Comparison of ENCODE assay signal across 9 mouse cellular contexts in the genomic region with DNA sequence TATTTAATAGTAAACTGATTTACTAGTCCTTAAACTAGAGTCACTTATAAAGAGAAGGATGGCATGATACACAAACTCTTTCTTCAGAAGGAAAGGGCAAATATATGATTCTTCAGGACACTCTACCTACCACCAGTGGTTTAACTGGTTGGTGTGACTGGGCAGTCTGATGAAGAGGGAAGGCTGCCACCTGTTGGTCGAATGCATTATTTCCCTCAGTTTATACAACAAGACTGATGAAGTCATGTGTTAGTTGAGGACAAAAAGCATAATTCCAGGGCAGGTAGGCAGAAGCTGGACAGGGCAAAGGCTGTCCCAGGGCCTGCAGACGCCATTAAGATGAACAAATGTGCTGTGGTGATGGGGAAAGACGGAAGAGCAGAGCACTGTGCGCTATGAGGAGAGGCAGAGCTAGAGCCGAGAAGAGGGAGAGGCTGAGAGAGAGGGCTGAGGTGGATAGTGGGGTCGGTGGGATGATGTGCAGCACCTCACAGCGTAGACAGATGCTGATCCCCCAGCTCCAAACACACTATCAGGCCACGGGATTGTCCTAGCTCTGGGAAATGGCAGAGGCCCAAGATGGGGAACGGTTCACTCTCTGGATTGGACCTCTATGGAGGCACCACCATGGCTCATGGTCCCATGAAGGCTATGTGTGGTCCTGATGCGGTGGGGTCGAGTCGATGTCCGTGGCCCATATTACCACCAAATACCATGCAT. TPM values are rescaled to one million over a fixed set of nuclear protein-coding genes. Genes with fewer than 3 reads are reported as not detected.
DNase-seq lines count a peak whose midpoint lies in the region; ATAC-seq and TF ChIP-seq lines count a peak whose summit lies in the region.
"Had no signal": no experiment of that assay in that cellular context is flagged by ENCODE, and none has a peak within 500 bp of the region (broad histone marks: within the 10 kb centered on the region; RNA-seq: fewer than 3 reads in every experiment).

No protein-coding gene starts in this region.

- H3K9ac ChIP-seq in forebrain, embryonic 11.5 days (ENCODE audit: low read length), result no peak overlapping the region
- no peak overlapping the region for H3K9ac ChIP-seq in forebrain, embryonic 15.5 days (replicated peaks)
- H3K9ac ChIP-seq in kidney, postnatal 0 days (ENCODE audit: low read depth, low read length), result no peak overlapping the region
- H3K9ac ChIP-seq: stomach, embryonic 15.5 days had no signal

- ATAC-seq in forebrain, embryonic 11.5 days (replicated peaks; ENCODE audit: low FRiP score), result no peak
- ATAC-seq in forebrain, embryonic 15.5 days (replicated peaks), result no peak
- ATAC-seq in kidney, postnatal 0 days (replicated peaks; ENCODE audit: low FRiP score, low read depth), result no peak

- peaks cover 7% of the 10 kb centered on the region; the same call in 1 of the 2 replicates for H3K27me3 ChIP-seq in forebrain, embryonic 11.5 days (ENCODE audit: control insufficient read depth, insufficient read depth, low read length)
- H3K27me3 ChIP-seq in forebrain, embryonic 15.5 days, result 0 out of 2 replicates have a peak, but pooled peaks cover 13% of the 10 kb centered on the region
- H3K27me3 ChIP-seq in kidney, postnatal 0 days (ENCODE audit: insufficient read depth, low read length), result no peaks in the 10 kb centered on the region
- H3K27me3 ChIP-seq: stomach, embryonic 15.5 days had no signal

- H3K27ac ChIP-seq in forebrain, embryonic 11.5 days (ENCODE audit: low read depth, low read length), result no peak overlapping the region
- no peak overlapping the region for H3K27ac ChIP-seq in forebrain, embryonic 15.5 days (replicated peaks)
- no peak overlapping the region for H3K27ac ChIP-seq in kidney, postnatal 0 days
- H3K27ac ChIP-seq: stomach, embryonic 15.5 days had no signal

- H3K4me2 ChIP-seq in forebrain, embryonic 11.5 days (ENCODE audit: low read depth, low read length, severe bottlenecking), result no peak overlapping the region
- H3K4me2 ChIP-seq in forebrain, embryonic 15.5 days (replicated peaks), result no peak overlapping the region
- no peak overlapping the region for H3K4me2 ChIP-seq in kidney, postnatal 0 days (ENCODE audit: low read length)
- H3K4me2 ChIP-seq: stomach, embryonic 15.5 days had no signal

- H3K9me3 ChIP-seq in forebrain, embryonic 11.5 days (ENCODE audit: control insufficient read depth, low read length), result no peaks in the 10 kb centered on the region
- no peaks in the 10 kb centered on the region for H3K9me3 ChIP-seq in forebrain, embryonic 15.5 days
- H3K9me3 ChIP-seq in kidney, postnatal 0 days (replicated peaks; ENCODE audit: low read length), result no peaks in the 10 kb centered on the region
- H3K9me3 ChIP-seq: stomach, embryonic 15.5 days had no signal

- peak; percentile 88 for TF ChIP-seq CTCF in kidney, postnatal 0 days (IDR thresholded peaks at IDR 0.05; ENCODE audit: low read depth)

- WGBS in forebrain, embryonic 11.5 days, result 68% methylated on average over 13 of the region's 13 CpGs
- 59% methylated on average over 13 of the region's 13 CpGs for WGBS in forebrain, embryonic 15.5 days
- 65% methylated on average over 13 of the region's 13 CpGs for WGBS in kidney, postnatal 0 days

- peaks cover 3% of the 10 kb centered on the region; the same call in 1 of the 2 replicates for H3K4me1 ChIP-seq in forebrain, embryonic 11.5 days (replicated peaks; ENCODE audit: control insufficient read depth, insufficient read depth, low read length)
- peaks cover 6% of the 10 kb centered on the region; the same call in 1 of the 2 replicates for H3K4me1 ChIP-seq in forebrain, embryonic 15.5 days
- H3K4me1 ChIP-seq in kidney, postnatal 0 days (replicated peaks; ENCODE audit: insufficient read depth, low read length), result peaks cover 8% of the 10 kb centered on the region; the same call in 1 of the 2 replicates

- no peak overlapping the region for H3K4me3 ChIP-seq in forebrain, embryonic 11.5 days (ENCODE audit: low read depth, low read length)
- no peak overlapping the region for H3K4me3 ChIP-seq in forebrain, embryonic 15.5 days
- no peak overlapping the region for H3K4me3 ChIP-seq in kidney, postnatal 0 days (replicated peaks; ENCODE audit: low read depth, low read length)
- H3K4me3 ChIP-seq: stomach, embryonic 15.5 days had no signal

- DNase-seq in forebrain, embryonic 11.5 days (ENCODE audit: low spot score), result peak; percentile 69
- peak; percentile 67 for DNase-seq in urinary bladder, postnatal 25 days (ENCODE audit: low spot score)
- no peak for DNase-seq in urinary bladder, postnatal 10 days (ENCODE audit: low spot score)
- DNase-seq in embryo, embryonic 10.5 days (ENCODE audit: low spot score), result peak; percentile 85
- peak; percentile 73 for DNase-seq in kidney, postnatal 0 days (ENCODE audit: low spot score)
- DNase-seq in lung, postnatal 10 days, result peak; percentile 85
- peak; percentile 50 to 64 for DNase-seq in spleen, postnatal 36 days (ENCODE audit: low spot score in 2 of 2)

- H3K36me3 ChIP-seq in forebrain, embryonic 11.5 days (ENCODE audit: control insufficient read depth, insufficient read depth, low read length), result no peaks in the 10 kb centered on the region
- H3K36me3 ChIP-seq in forebrain, embryonic 15.5 days, result peaks cover 8% of the 10 kb centered on the region; the same call in 1 of the 2 replicates
- 0 out of 2 replicates have a peak, but pooled peaks cover 3% of the 10 kb centered on the region for H3K36me3 ChIP-seq in kidney, postnatal 0 days (ENCODE audit: insufficient read depth, low read length)

RNA-seq across cellular contexts. Expression of gene Traf5, which starts 2.3 kb away (rescaled TPM):
- polyA plus RNA-seq in forebrain, embryonic 11.5 days (2014; fragmentation: Nextera tagmentation; extraction: Ambion mirVana), result 2.8 and 4.4 TPM in 2 replicates
- 2.4 and 3.1 TPM in 2 replicates for polyA plus RNA-seq in forebrain, embryonic 15.5 days (2015; fragmentation: Nextera tagmentation; extraction: Ambion mirVana)
- 17.9 and 19.6 TPM in 2 replicates for polyA plus RNA-seq in kidney, postnatal 0 days (2015; fragmentation: Nextera tagmentation; extraction: Ambion mirVana)

RNA-seq across cellular contexts. Expression of gene Rcor3, which starts 43.3 kb away (rescaled TPM):
- 17.4 and 18.1 TPM in 2 replicates for polyA plus RNA-seq in forebrain, embryonic 11.5 days (2014; fragmentation: Nextera tagmentation; extraction: Ambion mirVana)
- polyA plus RNA-seq in forebrain, embryonic 15.5 days (2015; fragmentation: Nextera tagmentation; extraction: Ambion mirVana), result 23.8 and 24.8 TPM in 2 replicates
- polyA plus RNA-seq in kidney, postnatal 0 days (2015; fragmentation: Nextera tagmentation; extraction: Ambion mirVana), result 29.9 and 33.8 TPM in 2 replicates
